Mouse (Mus musculus) induced T-regulatory cell, adult 2 months (primary cell): ENCODE measurements around the gene Uts2r.

ENCODE experiments used
- DNase-seq: peaks from one replicate; pipeline ENCODE4 v3.0.0-alpha.2; 2012; ENCODE audit warnings: low read depth

Uts2r gene

DNA sequence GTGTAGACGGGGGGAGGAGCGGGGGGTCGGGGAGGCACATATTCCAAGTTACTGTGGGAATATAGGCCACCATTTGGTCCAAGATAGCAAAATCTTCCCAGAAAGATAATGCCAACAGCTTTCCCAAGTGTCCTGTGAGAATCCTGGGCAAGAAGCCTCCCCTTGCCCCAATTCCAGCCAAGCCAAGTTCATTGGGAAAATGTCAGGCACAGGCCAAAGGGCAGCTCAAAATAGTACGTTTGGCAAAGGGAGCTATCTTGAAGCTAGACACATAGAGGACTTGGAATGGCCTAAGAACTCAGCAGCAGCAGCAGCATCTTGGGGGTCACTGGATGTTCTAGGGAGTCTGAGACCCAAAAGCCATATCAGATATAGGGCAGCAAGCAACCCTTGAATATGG, 3.7 kb downstream of the Uts2r start:
- DNase-seq: no peak

DNA sequence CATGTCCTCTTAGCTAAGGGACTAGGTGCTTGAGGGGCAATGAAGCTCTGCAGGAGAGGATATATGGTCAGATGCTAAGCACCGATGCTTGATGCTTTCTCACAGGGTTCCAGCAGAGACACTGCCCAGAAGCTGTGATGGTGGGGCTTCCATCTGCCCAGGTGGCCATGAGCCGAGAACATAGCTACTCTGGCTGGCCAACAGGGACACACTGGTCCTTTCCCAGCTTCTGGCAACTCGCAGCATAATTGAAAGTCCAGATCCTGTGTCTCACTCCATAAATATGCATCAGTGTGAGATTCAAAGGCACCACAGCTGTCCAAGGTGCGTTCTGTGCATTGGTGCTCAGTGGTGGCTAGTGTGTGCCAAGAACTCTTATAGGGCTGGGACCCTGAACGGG, 13.1 kb downstream of the Uts2r start:
- no peak for DNase-seq

DNA sequence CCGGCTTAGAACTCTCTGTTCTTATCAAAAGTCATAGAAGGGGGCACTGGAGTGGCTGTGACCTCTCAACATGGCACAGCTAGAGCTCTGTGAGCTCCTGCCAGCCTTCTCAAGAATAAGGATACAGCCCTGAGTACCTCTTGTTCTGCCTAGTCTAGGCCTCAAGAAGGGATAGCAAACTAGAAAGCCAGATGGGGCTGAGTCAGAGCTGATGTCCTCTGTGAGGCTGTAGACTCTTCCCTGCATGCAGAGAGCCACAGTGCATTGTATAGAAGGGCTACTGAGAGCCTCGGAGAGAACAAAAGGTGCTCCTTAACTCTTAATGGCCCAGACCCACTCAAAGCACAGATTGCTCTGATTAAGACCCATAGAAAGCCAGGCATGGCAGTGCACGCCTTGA, 14.2 kb downstream of the Uts2r start:
- DNase-seq: no peak

DNA sequence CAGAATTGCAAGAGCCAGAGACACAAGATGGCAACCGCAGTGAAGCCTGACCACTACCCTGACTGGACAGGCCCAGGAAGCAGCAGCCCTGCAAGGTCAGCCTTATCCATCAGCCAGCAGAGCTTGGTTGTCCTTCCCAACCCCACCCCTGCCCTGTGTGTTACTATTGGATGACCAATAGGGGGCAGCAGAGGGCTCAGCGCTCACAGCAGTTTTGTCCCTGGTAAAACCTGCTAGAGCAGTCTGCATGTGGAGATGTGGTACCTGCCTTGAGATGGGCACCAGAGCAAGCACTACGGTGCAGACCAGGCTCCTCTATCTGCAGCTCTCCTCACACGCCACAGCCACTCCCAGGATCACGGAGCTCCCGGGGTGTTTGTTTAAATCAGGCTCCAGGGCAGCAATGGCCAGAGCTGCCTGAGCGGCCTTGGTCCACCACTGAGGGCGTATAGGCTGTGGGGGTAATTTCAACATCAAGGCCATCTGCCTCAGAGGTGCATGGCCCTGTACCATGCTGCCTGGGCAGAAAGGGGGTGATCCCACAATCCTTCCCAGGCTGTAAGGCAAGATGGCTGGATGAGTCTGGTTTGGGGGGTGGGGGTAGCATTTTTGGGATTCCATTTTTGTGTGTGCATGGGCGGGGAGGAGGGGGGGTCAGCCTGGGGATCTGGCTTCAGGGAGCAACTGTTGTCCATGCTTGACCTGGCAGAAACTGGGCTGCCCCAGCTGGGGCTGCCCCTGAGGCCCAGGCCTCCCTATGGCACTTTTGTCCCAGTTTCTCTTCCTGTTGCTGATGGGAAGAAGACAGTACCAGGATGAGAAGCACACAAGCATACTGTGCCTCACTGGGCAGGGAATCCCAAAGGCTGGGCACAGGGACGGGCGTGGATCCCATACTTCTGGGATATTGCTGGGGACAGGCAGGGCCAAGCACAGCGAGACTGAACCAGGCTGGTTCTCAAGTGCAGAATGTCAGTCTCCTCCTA, 16.5 kb downstream of the Uts2r start:
- peak; percentile 68 for DNase-seq

DNA sequence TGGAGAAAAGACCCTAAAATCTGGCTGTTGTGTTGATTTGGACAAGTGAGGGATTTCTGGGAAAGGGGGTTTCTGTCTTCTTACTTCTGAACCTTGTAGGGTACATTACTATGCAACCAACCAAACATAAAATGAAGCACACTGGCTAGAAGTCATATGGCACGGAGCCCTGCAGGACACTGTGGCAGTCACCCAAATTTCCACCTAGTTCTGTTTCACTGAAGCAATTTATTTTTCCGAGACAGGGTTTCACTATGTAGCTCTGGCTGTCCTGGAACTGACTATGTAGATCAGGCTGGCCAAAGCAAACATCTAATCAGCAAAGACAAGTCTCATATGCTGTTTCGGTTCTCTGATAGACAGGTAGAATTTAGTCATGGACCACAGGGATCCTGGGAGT, 29.6 kb downstream of the Uts2r start:
- DNase-seq: no peak

DNA sequence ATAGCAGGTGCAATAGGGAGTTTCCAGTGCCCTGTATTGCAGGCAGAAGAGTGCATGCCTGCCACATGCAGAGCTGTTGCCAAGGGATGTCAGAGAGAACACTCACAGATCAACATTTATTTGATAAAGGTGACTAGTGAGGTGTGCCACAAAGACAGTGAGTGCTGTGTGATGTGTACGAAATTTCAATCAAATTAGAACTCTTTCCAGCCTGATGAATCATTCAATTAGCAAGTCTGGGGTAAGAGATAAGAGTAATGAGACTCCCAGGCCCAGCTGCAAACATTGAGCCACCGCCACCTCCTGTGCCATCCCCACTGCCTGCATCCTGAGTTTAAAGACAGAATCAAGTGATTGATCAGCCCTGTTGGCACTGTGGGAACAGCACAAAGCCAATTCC, 32.7 kb downstream of the Uts2r start:
- DNase-seq: no peak

DNA sequence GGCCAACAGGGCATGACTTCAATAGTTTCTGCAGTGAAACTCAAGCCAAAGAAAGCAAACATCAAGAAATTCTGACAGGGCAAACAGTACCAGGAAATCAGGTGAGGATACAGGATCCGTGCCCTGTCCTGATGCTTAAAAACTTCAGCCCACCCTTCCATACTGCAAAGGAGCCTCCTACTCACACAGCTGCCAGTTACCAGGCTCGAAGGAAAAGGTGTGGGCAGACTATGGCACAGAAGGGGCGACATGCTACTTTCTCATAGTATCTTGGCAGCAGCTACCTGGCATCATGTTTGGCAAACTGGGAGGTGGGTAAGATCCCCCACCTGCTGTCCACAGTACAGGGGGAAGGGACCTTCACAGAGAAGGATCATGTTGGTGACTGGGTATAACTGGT, 33.3 kb downstream of the Uts2r start:
- no peak for DNase-seq

DNA sequence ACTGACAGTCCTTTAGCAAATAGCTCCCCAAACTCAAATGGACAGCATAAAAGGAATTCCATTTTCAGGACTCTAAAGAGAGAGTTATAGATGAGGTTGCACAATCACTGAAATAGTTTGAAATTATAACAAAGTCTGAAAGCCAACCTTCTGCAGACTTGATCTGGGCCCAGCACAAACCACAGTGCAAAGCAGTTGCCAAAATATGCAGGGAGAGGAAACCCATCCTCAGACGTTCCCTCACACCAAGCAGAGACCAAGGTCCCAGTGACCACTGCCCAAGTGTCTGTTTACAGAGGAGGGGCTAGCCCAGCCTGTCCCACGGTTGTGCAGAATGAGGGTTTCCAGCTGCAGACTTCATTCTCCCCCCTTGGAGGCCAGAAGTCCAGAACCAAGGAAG, 38.6 kb downstream of the Uts2r start:
- no peak for DNase-seq

DNA sequence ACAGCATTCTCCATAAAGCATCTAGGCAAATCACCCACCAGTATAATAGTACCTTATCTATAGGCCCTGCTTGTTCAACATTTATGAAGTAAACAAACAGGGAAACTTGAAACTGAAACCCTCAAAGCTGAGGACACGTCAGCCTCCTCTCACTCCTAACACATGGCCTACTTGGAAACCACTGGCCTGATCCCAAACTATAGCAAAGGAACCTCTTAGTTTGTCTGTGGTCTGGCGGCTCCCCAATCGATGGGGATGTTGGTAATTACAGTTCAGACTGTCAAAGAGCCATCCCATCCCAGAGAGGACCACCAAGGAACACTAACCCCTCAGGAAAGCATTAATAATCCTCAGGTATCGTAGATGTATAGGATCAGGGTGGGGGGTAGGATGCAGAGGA, 39.8 kb downstream of the Uts2r start:
- no peak for DNase-seq

DNA sequence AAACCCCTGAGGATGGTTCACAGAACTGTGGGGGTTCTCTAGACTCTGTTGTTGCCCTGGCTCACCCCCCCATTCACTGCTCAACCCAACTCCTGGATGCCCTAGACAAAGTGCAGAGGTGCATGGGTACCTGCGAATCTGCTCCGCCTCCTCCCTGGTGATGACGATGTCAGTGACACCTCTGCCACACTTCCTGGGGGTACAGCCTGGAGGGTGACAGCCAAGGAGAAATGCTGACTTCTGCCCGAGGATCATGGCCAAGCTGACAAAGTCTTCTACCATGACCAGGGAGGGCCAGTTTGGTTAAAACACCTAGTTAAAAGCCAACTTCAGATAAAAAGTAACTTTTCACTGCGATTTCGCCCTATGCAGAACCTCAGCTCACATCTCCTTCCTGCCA, 40.7 kb downstream of the Uts2r start:
- DNase-seq: no peak

DNA sequence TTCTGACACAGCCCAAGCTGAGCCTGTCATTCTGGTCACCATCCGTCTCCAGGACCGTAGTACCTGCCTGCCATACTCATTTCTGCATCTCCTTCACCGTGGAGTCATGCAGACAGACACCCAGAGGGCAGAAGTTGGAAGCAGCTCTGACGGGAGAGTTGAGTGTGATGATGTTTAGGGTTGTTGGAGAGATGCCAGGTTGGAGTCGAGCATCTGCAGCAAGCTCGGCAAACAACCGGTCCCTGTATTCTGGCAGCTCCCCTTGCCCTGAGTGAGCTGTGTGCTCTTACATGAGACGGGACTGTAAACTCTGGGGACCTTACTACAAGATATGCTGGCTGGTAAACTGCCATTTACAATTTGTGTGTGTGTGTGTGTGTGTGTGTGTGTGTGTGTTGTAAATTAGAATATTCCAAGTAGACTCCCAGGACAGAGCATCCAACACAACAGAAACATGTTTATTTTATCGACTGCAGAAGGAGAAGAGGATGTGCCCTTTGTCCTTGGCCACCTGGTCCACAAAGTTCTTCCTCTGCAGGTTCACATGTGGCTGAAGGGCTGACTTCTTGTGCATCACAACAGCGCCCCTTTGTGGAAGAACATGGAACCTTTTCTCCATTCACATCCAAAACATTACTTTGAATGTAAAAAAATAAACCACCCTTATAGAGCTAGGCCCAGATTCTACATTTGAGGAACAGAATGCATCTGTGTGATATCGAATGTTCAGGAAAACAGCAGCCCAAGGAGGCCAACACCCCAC, 41.5 kb downstream of the Uts2r start:
- DNase-seq: peak; percentile 68

DNA sequence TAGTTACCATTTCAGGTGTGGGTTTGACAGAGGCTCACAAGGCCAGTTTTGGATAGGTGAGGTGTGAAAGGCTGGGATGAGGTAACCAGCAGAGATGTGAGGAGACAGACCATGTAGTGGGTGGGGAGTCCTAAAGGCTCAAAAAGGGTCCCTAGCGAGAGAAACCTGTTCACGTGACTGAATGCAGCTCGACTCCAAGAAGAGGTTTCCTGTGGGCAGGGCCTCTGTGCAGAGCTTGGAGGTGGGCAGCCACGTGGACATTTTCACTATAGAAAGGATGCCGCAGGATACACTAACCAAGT, 43.7 kb downstream of the Uts2r start:
- DNase-seq: no peak

DNA sequence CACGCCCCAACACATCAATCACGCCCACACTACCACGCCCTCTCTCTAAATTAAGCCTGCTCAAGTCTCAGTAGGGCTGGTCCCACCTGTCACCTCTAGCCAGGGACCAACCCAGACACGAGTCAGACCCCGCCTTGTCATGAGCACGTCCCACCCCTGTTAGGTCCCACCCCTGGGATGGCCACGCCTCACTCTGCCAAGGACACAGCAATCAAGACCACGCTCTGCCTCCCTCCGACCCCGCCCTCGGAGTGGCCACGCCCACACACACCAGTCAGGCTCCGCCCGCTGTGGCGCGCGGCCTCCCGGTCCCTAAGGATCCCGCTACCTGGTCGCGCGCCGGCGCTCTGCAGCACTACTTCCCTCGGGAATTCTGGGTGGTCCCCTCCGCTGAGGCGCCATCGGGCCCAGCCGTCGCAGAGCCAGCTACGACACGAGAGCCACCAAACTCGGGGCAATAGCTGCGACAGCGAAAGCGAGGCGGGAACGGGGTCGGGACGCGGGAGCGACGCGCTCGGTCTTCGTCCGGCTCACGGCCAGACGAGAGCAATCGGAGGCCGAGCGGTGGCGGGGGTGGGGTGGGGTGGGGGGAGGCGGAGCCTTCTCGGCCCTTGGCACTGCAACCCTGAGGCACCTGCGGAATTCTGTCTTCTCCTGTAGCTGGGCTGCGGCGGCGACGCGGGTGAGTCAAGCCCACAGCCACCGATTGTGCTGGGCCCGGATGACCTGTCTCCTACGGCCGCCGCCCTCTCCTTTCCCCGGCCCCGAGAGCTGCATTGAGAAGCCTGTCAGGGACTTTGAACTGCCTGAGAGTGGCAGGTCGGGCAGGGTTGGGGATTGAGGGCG, 44.3 kb downstream of the Uts2r start, which contains the start of the genes Hexdc and Ogfod3:
TSS of gene Hexdc (plus strand) at position 273 of the 846 bp plus-strand sequence.
TSS of gene Ogfod3 (minus strand) at position 551 of the 846 bp plus-strand sequence.
- peak; percentile 97 for DNase-seq
